Mouse (Mus musculus) heart, embryonic 16.5 days (tissue): ENCODE data around the gene Gm36210. TPM values are rescaled to one million over a fixed set of nuclear protein-coding genes. Genes with fewer than 3 reads are reported as not detected.

Experiments
- ATAC-seq: fragments of 200-750 bp; cut with Nextera tagmentation; replicated peaks from 2 replicates; pipeline ENCODE4 v1.8.0; 2017; ENCODE audit warnings: moderate number of reproducible peaks; ENCODE audit not compliant: insufficient read depth, low FRiP score; ENCODE audit errors: extremely low read depth
- H3K27ac ChIP-seq: fragments of 300-500 bp; sonication (generic); 2 replicates; pipeline ENCODE4 v1.5.1; 2014; ENCODE audit warnings: mild to moderate bottlenecking, low read length, control low read depth, moderate library complexity
- H3K27me3 ChIP-seq: fragments of 300-500 bp; sonication (generic); 2 replicates; pipeline ENCODE4 v1.6.1; 2014; ENCODE audit warnings: low read length, mixed read lengths; ENCODE audit not compliant: control insufficient read depth, insufficient read depth
- H3K36me3 ChIP-seq: fragments of 300-500 bp; sonication (generic); 2 replicates; pipeline ENCODE4 v1.6.1; 2014; ENCODE audit not compliant: control insufficient read depth, insufficient read depth
- H3K4me1 ChIP-seq: fragments of 300-500 bp; sonication (generic); 2 replicates; pipeline ENCODE4 v1.6.1; 2014; ENCODE audit warnings: low read length, mixed read lengths; ENCODE audit not compliant: control insufficient read depth, insufficient read depth
- H3K4me2 ChIP-seq: fragments of 300-500 bp; sonication (generic); 2 replicates; pipeline ENCODE4 v1.6.1; 2014; ENCODE audit warnings: low read depth, mild to moderate bottlenecking, control low read depth, low read length
- H3K4me3 ChIP-seq: fragments of 300-500 bp; sonication (generic); 2 replicates; pipeline ENCODE4 v1.5.1; 2014; ENCODE audit warnings: mild to moderate bottlenecking, control low read depth, low read length
- H3K9ac ChIP-seq: fragments of 300-500 bp; sonication (generic); 2 replicates; pipeline ENCODE4 v1.6.1; 2014; ENCODE audit warnings: low read length, control low read depth
- H3K9me3 ChIP-seq: fragments of 300-500 bp; sonication (generic); replicated peaks from 2 replicates; pipeline ENCODE4 v1.6.1; 2016; ENCODE audit warnings: low read length; ENCODE audit not compliant: control insufficient read depth
- WGBS: fragments of 180-500 bp; shearing (Covaris S2); extraction: QIAGEN DNeasy Blood & Tissue Kit; methylation state at CpG from one replicate; pipeline ENCODE4 v1.1.7; 2014; 5-methylcytosine and 5-hydroxymethylcytosine counted together
- polyA plus RNA-seq: library from polyadenylated mRNA; unstranded; fragments of >200 nt; fragmentation: Nextera tagmentation; extraction: Ambion mirVana; gene quantifications from 2 replicates; pipeline ENCODE4 v1.2.1, GENCODE M21; 2015

The Gm36210 gene
- polyA plus RNA-seq, 1 experiment from 2014 or later = 0.11 TPM

DNA sequence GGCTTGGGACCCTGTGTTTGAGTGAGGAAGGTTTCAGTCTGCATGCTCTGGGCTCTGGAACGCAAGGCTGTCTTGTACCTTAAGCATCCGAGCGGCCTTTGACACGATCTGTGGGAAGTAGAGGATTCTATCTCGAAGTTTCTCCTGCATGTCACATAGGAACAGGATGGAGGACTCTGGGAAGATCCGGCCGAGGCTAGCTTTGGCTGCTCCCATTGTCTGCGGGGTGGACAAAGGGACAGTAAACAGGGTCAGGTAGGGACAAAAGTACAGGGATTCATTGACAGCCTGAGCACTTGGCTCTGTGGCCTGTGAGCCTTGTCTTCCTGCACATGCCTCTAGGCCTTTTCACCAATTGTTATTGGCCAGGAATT is 55.0 kb downstream of the Gm36210 start:
- Histone ChIP-seq H3K9me3 (0 out of 2 replicates have a peak, but pooled peaks cover 4% of the 10 kb centered on the region), H3K4me1 (no peaks in the 10 kb centered on the region), H3K27me3 (no peaks in the 10 kb centered on the region; the same call in none of the 2 replicates), H3K9ac (no peak overlapping the region), H3K36me3 (no peaks in the 10 kb centered on the region), H3K27ac (no peak overlapping the region), H3K4me2 (no peak overlapping the region), H3K4me3 (no peak overlapping the region)
- no peak for ATAC-seq
- WGBS = 73% methylated on average over 8 of the region's 8 CpGs

DNA sequence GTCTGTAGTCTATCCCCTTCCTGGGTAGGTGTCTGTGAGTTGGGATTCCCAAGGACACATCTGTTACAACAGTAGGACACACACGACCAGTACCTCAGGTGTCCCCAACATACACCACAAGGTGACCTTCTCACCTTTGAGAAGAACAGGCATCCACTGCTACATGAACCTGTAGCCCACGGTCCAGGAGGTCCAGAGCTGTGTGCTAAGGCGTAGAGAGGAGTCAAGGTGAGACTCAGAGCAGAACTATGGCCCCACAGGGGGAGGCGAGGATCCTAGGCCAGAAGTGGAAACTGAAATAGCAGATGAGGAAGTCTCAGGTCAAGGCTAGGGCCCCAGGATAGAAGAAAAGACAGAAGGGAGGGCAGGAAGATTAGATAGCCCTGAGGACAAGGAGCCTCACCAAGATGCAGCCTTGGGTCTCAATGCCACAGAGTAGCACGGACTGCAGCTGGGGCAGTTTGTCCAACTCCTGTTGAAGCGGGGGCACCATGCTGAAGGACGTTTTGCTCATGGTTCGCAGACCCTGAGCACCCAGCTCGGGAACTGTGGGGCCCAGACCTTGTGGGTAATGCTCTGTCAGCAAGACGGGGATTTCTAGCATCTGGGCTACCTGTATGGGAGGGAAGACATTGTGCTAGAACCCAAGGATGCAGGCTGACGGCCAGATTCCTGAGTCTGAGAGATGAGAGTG is 55.5 kb downstream of the Gm36210 start:
- H3K36me3 ChIP-seq = no peaks in the 10 kb centered on the region
- H3K27ac ChIP-seq = no peak overlapping the region
- peaks cover 4% of the 10 kb centered on the region for H3K27me3 ChIP-seq
- 76% methylated on average over 11 of the region's 11 CpGs for WGBS
- H3K4me1 ChIP-seq = no peaks in the 10 kb centered on the region
- no peak overlapping the region for H3K4me2 ChIP-seq
- 0 out of 2 replicates have a peak, but pooled peaks cover 4% of the 10 kb centered on the region for H3K9me3 ChIP-seq
- ATAC-seq = no peak
- no peak overlapping the region for H3K9ac ChIP-seq
- H3K4me3 ChIP-seq = no peak overlapping the region

DNA sequence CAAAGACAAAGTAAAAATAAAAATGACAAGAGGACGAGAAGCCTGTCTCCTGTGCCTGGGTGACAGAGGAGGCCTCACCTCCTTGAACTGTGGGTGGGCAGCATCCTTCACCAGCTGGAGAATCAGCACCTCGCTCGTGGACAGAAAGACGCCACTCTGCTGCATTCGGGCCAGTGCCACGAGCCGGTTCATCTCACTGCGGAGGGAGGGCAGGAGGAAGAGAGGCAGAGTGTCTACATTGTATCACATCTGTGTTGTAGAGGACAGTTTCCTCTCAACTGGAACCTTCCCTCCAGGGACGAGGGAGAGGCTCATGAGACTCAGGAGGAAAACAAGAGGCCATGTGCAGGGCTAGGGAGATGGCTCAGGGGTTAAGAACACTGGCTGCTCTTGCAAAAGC is 56.9 kb downstream of the Gm36210 start:
- H3K4me2 ChIP-seq = no peak overlapping the region
- ATAC-seq = no peak
- peaks cover 18% of the 10 kb centered on the region for H3K27me3 ChIP-seq
- WGBS = 53% methylated on average over 9 of the region's 9 CpGs
- peaks cover under 1% of the 10 kb centered on the region for H3K4me1 ChIP-seq
- H3K27ac ChIP-seq = no peak overlapping the region
- no peaks in the 10 kb centered on the region for H3K36me3 ChIP-seq
- no peak overlapping the region for H3K9ac ChIP-seq
- H3K4me3 ChIP-seq = no peak overlapping the region
- peaks cover 6% of the 10 kb centered on the region; the same call in 1 of the 2 replicates for H3K9me3 ChIP-seq

Other genes starting within 250 kb of the Gm36210 start
- 4.9 and 5.8 TPM in 2 replicates for gene Ppp6r1, start 247.5 kb downstream of the Gm36210 start, polyA plus RNA-seq
- gene Hspbp1, start 221.4 kb downstream of the Gm36210 start, polyA plus RNA-seq = 76.6 and 82.0 TPM in 2 replicates
- 0.49 and 1.1 TPM in 2 replicates for gene Brsk1, start 215.9 kb downstream of the Gm36210 start, polyA plus RNA-seq
- 0.06 and 0.33 TPM in 2 replicates for gene Tmem150b, start 181.3 kb downstream of the Gm36210 start, polyA plus RNA-seq
- 53.6 and 59.0 TPM in 2 replicates for gene Kmt5c, start 166.4 kb downstream of the Gm36210 start, polyA plus RNA-seq
- 24.1 and 32.0 TPM in 2 replicates for gene Cox6b2, start 153.4 kb downstream of the Gm36210 start, polyA plus RNA-seq
- not detected in 2 replicates for gene Fam71e2, start 135.2 kb downstream of the Gm36210 start, polyA plus RNA-seq
- gene Il11, start 123.7 kb downstream of the Gm36210 start, polyA plus RNA-seq = 0.11 and 0.20 TPM in 2 replicates
- gene Tmem190, start 123.6 kb downstream of the Gm36210 start, polyA plus RNA-seq = not detected in 2 replicates
- gene Tmem238, start 116.9 kb downstream of the Gm36210 start, polyA plus RNA-seq = 5.8 and 6.7 TPM in 2 replicates
- gene Rpl28, start 113.6 kb downstream of the Gm36210 start, polyA plus RNA-seq = 191 and 205 TPM in 2 replicates
- gene Ube2s, start 93.9 kb downstream of the Gm36210 start, polyA plus RNA-seq = 338 and 342 TPM in 2 replicates
- 0.05 and 0.07 TPM in 2 replicates for gene Shisa7, start 61.8 kb downstream of the Gm36210 start, polyA plus RNA-seq
- gene Isoc2b, start 36.3 kb downstream of the Gm36210 start, polyA plus RNA-seq = 5.6 and 6.3 TPM in 2 replicates
- gene Isoc2a, start 29.4 kb downstream of the Gm36210 start, polyA plus RNA-seq = 2.0 and 2.1 TPM in 2 replicates
- gene Zfp628, start 8.7 kb upstream of the Gm36210 start, polyA plus RNA-seq = 2.2 and 2.5 TPM in 2 replicates
- gene Nat14, start 15.5 kb upstream of the Gm36210 start, polyA plus RNA-seq = 3.9 and 4.6 TPM in 2 replicates
- 2.6 and 2.7 TPM in 2 replicates for gene Ssc5d, start 19.3 kb upstream of the Gm36210 start, polyA plus RNA-seq
- gene Sbk2, start 57.9 kb upstream of the Gm36210 start, polyA plus RNA-seq = 5.9 and 10.4 TPM in 2 replicates
- gene Sbk3, start 64.7 kb upstream of the Gm36210 start, polyA plus RNA-seq = 0.72 and 0.84 TPM in 2 replicates
- 25.8 and 31.3 TPM in 2 replicates for gene Zfp579, start 89.6 kb upstream of the Gm36210 start, polyA plus RNA-seq
- 14.1 and 15.1 TPM in 2 replicates for gene Zfp524, start 107.9 kb upstream of the Gm36210 start, polyA plus RNA-seq
- gene Fiz1, start 108.2 kb upstream of the Gm36210 start, polyA plus RNA-seq = 25.6 and 26.2 TPM in 2 replicates
- 0.95 TPM in 1 of 2 replicates, not detected in the other for gene Gm44973, start 109.0 kb upstream of the Gm36210 start, polyA plus RNA-seq
- 3.9 and 4.0 TPM in 2 replicates for gene Zfp865, start 113.9 kb upstream of the Gm36210 start, polyA plus RNA-seq
- 1.5 and 2.3 TPM in 2 replicates for gene Ccdc106, start 114.0 kb upstream of the Gm36210 start, polyA plus RNA-seq
- not detected in 2 replicates for gene 4632433K11Rik, start 127.6 kb upstream of the Gm36210 start, polyA plus RNA-seq
- gene Zfp784, start 131.9 kb upstream of the Gm36210 start, polyA plus RNA-seq = 6.3 and 6.8 TPM in 2 replicates
- 14.9 and 15.2 TPM in 2 replicates for gene Zfp580, start 145.0 kb upstream of the Gm36210 start, polyA plus RNA-seq
- 72.8 and 75.3 TPM in 2 replicates for gene U2af2, start 155.6 kb upstream of the Gm36210 start, polyA plus RNA-seq
- gene Epn1, start 173.7 kb upstream of the Gm36210 start, polyA plus RNA-seq = 55.8 and 56.9 TPM in 2 replicates
- not detected in 2 replicates for gene Rfpl4, start 210.4 kb upstream of the Gm36210 start, polyA plus RNA-seq
- gene Rasl2-9, start 219.4 kb upstream of the Gm36210 start, polyA plus RNA-seq = 1.8 and 2.7 TPM in 2 replicates
- 0.01 TPM in 1 of 2 replicates, not detected in the other for gene Vmn1r55, start 243.2 kb upstream of the Gm36210 start, polyA plus RNA-seq